Mouse (Mus musculus) intestine, embryonic 14.5 days (tissue): ENCODE measurements at regions not wholly inside any gene's neighbourhood (a gene's known extent, or its start where the extent isn't known, plus 50 kb on each side); places are given as distances from the start of the nearest gene placed in this dataset.

ENCODE experiments used
- ATAC-seq: fragments of 200-750 bp; cut with Nextera tagmentation; replicated peaks from 2 replicates; pipeline ENCODE4 v1.8.0; 2017; ENCODE audit warnings: low read depth, moderate number of reproducible peaks, moderate TSS enrichment, moderate library complexity; ENCODE audit not compliant: low FRiP score, low TSS enrichment
- DNase-seq: peaks from one replicate; pipeline ENCODE4 v3.0.0-alpha.2; 2018; ENCODE audit warnings: low spot score
- H3K27ac ChIP-seq: fragments of 300-500 bp; sonication (generic); 2 replicates; pipeline ENCODE4 v1.5.1; 2014; ENCODE audit warnings: low read depth, mild to moderate bottlenecking, control low read depth
- H3K27me3 ChIP-seq: fragments of 300-500 bp; sonication (generic); replicated peaks from 2 replicates; pipeline ENCODE4 v1.6.1; 2014; ENCODE audit warnings: low read length, control low read depth; ENCODE audit not compliant: control insufficient read depth, insufficient read depth
- H3K36me3 ChIP-seq: fragments of 300-500 bp; sonication (generic); 2 replicates; pipeline ENCODE4 v1.6.1; 2014; ENCODE audit warnings: low read length, control low read depth; ENCODE audit not compliant: control insufficient read depth, insufficient read depth
- H3K4me1 ChIP-seq: fragments of 300-500 bp; sonication (generic); replicated peaks from 2 replicates; pipeline ENCODE4 v1.6.1; 2014; ENCODE audit warnings: low read length, control low read depth, mixed read lengths; ENCODE audit not compliant: control insufficient read depth, insufficient read depth
- H3K4me2 ChIP-seq: fragments of 300-500 bp; sonication (generic); 2 replicates; pipeline ENCODE4 v1.6.1; 2014; ENCODE audit warnings: low read length
- H3K4me3 ChIP-seq: fragments of 300-500 bp; sonication (generic); 2 replicates; pipeline ENCODE4 v1.5.1; 2014; ENCODE audit warnings: low read depth, low read length, control low read depth, mixed read lengths
- H3K9ac ChIP-seq: fragments of 300-500 bp; sonication (generic); 2 replicates; pipeline ENCODE4 v1.6.1; 2014; ENCODE audit warnings: mild to moderate bottlenecking, low read length
- H3K9me3 ChIP-seq: fragments of 300-500 bp; sonication (generic); 2 replicates; pipeline ENCODE4 v1.6.1; 2016; ENCODE audit warnings: low read length, control low read depth; ENCODE audit not compliant: control insufficient read depth
- WGBS: fragments of 180-500 bp; shearing (Covaris S2); extraction: QIAGEN DNeasy Blood & Tissue Kit; methylation state at CpG from one replicate; pipeline ENCODE4 v1.1.7; 2014; 5-methylcytosine and 5-hydroxymethylcytosine counted together

DNA sequence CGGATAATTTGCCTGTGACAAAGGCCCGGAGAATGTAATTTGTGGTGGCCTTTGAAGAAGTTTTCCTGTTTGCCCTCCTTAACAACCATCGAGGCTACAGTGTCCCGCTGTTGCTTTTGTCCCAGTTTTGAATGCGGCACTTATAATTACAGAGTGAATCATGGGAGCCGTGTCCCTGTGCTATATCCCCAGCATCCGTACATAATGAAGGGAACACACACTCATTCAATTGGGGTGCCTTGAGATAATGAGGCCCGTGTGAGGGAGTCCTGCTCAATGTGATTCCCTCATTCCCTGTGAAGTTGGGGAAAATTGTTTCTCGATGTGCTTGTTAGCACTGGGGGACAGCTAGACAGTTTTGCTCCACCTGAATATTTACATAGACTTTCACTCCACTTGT is 528.9 kb upstream of the Tenm3 start:
- 91% methylated on average over 9 of the region's 9 CpGs for WGBS
- Histone ChIP-seq H3K27me3 (no peaks in the 10 kb centered on the region), H3K36me3 (no peaks in the 10 kb centered on the region), H3K27ac (no peak overlapping the region), H3K4me2 (no peak overlapping the region), H3K9me3 (no peaks in the 10 kb centered on the region), H3K9ac (no peak overlapping the region), H3K4me3 (no peak overlapping the region), H3K4me1 (no peaks in the 10 kb centered on the region)
- no peak for ATAC-seq
- no peak for DNase-seq

DNA sequence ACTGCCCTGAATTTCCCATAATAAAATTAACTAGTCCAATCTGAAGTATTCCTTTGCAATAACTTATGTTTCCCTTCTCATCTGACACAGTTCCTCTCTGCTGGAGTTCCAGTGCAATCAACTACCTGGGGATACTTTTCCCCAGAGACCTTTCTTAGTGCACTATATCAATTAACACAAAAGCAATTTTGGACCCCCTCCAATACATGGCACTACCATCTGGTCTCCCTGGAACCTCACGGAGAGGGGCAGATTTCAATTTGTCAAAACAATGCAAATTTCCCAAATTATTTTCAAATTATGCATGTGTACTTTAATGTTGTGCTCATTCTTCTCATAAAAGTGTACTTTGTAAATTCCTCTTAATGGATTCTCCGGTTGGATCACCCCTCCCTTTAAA is 518.9 kb upstream of the Tenm3 start:
- no peak overlapping the region for H3K27ac ChIP-seq
- DNase-seq: no peak
- WGBS: 92% methylated on average over 2 of the region's 2 CpGs

DNA sequence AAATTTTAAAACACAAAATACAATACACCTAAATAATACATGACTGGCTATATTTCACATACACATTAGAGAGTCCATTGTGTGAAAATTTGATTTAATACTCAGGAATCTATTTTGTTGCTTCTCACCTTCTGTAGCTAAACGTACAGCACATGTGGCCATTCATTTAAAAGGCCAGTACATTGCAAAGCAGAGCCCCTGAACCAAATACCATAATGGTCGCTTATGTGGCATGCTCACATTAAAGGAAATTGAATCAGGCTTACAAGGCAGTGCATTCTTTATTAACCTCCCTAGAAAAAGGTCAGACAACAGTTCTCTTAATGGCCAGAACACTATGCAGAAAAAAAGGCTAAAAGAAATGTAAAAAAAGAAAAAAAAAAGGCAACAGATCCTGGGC is 517.7 kb upstream of the Tenm3 start:
- Histone ChIP-seq H3K4me2 (no peak overlapping the region), H3K9me3 (no peaks in the 10 kb centered on the region), H3K36me3 (no peaks in the 10 kb centered on the region), H3K9ac (no peak overlapping the region), H3K4me1 (no peaks in the 10 kb centered on the region), H3K4me3 (no peak overlapping the region), H3K27ac (no peak overlapping the region), H3K27me3 (no peaks in the 10 kb centered on the region)
- ATAC-seq: no peak
- 84% methylated on average over 2 of the region's 2 CpGs for WGBS
- DNase-seq: no peak

More for the DNA sequence above, 518.9 kb upstream of the Tenm3 start:
- Histone ChIP-seq H3K4me2 (no peak overlapping the region), H3K9me3 (no peaks in the 10 kb centered on the region), H3K4me1 (no peaks in the 10 kb centered on the region), H3K9ac (no peak overlapping the region), H3K4me3 (no peak overlapping the region), H3K36me3 (no peaks in the 10 kb centered on the region), H3K27me3 (no peaks in the 10 kb centered on the region)
- no peak for ATAC-seq

DNA sequence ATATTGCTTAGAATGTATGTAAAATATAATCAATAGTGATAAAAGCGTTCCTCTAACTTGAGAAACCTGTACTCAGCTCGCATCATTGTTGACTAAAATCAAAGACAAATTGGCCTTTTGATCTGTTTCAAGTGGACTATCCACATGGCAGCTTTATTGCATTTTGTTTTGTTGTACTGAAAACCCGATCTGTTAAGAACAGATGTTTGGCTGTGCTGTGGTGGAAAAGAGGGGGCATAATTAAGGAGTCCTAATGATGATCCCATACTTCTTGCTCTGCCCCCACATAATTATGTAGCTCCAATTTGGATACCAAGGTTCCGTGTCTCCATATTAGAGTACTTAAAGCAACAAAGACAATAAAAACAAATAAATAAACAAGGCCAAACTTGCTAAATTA is 516.4 kb upstream of the Tenm3 start:
- DNase-seq: no peak
- no peak overlapping the region for H3K9ac ChIP-seq
- ATAC-seq: no peak
- H3K4me3 ChIP-seq: no peak overlapping the region
- H3K9me3 ChIP-seq: no peaks in the 10 kb centered on the region
- WGBS: 58% methylated on average over 4 of the region's 4 CpGs
- no peak overlapping the region for H3K27ac ChIP-seq
- H3K36me3 ChIP-seq: no peaks in the 10 kb centered on the region
- H3K4me1 ChIP-seq: no peaks in the 10 kb centered on the region
- H3K4me2 ChIP-seq: no peak overlapping the region
- no peaks in the 10 kb centered on the region for H3K27me3 ChIP-seq

DNA sequence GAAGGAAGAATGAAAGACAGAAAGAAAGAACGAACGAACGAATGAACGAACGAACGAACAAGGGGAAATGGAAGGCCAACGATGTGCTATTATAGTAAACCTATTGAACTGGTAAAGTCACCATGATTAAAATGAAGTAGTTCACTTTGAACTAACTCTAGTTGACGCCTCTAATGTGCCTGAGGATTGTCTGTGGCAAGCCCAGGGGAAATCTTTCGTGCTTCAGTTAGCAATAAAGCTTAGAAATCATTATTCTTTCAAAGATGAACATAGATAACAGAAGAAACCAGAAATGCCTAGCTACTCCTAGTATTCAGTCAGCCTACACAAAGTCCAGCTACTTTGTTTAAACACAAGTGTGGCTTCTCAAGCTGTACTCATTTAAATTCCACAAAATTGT is 515.9 kb upstream of the Tenm3 start:
- ATAC-seq: no peak
- H3K27me3 ChIP-seq: no peaks in the 10 kb centered on the region
- H3K4me1 ChIP-seq: no peaks in the 10 kb centered on the region
- H3K4me3 ChIP-seq: no peak overlapping the region
- H3K36me3 ChIP-seq: no peaks in the 10 kb centered on the region
- H3K27ac ChIP-seq: no peak overlapping the region
- H3K9me3 ChIP-seq: no peaks in the 10 kb centered on the region
- H3K4me2 ChIP-seq: no peak overlapping the region
- no peak overlapping the region for H3K9ac ChIP-seq
- 89% methylated on average over 9 of the region's 9 CpGs for WGBS
- no peak for DNase-seq

DNA sequence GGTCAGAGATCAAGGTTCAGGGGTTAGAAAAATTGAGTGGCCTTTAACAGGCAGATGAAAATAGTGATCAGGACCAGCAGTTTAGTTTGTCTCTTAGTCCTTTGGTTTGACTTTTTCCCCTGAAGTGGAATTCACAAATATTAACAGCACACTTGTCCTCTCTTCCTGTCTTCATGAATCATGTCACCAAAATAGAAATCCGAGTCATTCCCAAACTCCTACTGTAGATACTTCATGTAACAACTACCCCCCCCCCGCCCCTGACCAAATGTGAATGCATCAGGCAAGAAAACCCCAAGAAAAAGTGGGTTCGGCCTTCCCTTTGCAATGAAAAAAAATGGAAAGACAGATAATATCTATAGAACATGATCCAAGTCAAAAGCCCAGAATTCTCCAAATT is 504.9 kb upstream of the Tenm3 start:
- Histone ChIP-seq H3K9me3 (no peaks in the 10 kb centered on the region), H3K4me3 (no peak overlapping the region), H3K4me2 (no peak overlapping the region), H3K36me3 (no peaks in the 10 kb centered on the region), H3K4me1 (no peaks in the 10 kb centered on the region), H3K27ac (no peak overlapping the region), H3K27me3 (no peaks in the 10 kb centered on the region), H3K9ac (no peak overlapping the region)
- DNase-seq (no peak), ATAC-seq (no peak)
- WGBS: 76% methylated on average over 3 of the region's 3 CpGs

DNA sequence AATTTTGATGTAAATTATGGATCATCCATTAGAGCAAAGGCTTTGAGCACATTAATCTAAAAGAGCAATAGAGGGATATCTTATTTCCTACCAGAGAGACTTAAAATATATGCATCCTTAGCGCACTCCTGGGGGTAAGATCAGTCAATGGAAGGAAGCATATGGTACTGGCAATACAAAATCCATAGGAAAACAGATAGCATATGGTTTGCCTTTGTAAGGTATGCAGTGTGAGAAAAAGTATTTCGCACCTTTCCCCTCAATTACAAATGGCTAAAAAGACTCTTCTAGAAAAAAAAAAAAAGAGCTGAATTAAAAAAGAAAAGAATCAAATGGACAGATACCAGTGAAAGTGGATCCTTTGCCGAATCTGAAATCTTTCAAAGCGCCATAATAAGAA is 495.0 kb upstream of the Tenm3 start:
- ATAC-seq: no peak
- no peak overlapping the region for H3K9ac ChIP-seq
- no peaks in the 10 kb centered on the region for H3K36me3 ChIP-seq
- H3K27me3 ChIP-seq: no peaks in the 10 kb centered on the region
- no peak overlapping the region for H3K4me3 ChIP-seq
- no peak overlapping the region for H3K27ac ChIP-seq
- H3K4me1 ChIP-seq: no peaks in the 10 kb centered on the region
- H3K9me3 ChIP-seq: no peaks in the 10 kb centered on the region
- no peak overlapping the region for H3K4me2 ChIP-seq
- no peak for DNase-seq
- WGBS: 84% methylated on average over 4 of the region's 4 CpGs

DNA sequence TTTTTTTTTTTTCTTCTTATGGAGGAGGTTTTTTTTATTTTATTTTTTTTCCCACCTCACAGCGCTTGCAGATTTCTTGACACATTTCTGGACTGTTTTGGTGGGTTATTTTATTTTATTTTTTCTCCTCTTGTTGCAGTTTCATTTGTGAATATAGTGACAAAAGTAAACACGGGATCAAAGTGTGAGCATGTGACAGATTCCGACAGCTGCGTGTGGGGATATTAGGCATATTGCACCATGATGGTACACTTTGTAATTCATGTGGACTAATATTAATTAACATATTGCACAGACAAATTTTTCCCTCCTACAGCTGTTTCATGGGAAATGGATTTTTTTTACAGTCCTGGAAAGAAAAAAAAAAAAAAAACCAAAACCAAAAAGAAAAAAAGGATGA is 483.2 kb upstream of the Tenm3 start:
- Histone ChIP-seq H3K27me3 (no peaks in the 10 kb centered on the region), H3K9me3 (no peaks in the 10 kb centered on the region), H3K27ac (no peak overlapping the region), H3K4me1 (no peaks in the 10 kb centered on the region), H3K4me3 (no peak overlapping the region), H3K4me2 (no peak overlapping the region), H3K36me3 (no peaks in the 10 kb centered on the region), H3K9ac (no peak overlapping the region)
- WGBS: 82% methylated on average over 4 of the region's 4 CpGs
- no peak for ATAC-seq
- no peak for DNase-seq

DNA sequence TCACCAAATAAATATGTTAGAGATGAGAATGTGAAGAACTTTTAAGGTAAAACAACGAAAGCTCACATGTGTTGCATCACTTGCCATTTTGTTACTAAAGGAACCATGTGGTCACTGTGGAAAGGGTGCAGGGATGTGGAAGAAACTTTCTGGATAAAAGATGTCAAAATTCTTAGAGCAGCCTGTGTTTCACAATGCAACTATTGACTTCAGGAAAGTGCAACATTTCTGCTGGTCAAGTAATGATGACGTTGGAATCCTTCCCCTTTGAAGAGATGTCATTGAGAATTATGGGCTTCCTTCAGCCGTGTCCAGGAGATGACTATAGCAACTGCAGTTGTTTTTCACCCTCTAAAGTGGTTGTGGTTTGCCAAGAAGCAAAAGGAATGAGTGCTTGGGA is 477.7 kb upstream of the Tenm3 start:
- no peaks in the 10 kb centered on the region for H3K9me3 ChIP-seq
- no peaks in the 10 kb centered on the region for H3K4me1 ChIP-seq
- no peak overlapping the region for H3K27ac ChIP-seq
- no peak for DNase-seq
- 64% methylated on average over 3 of the region's 3 CpGs for WGBS
- H3K9ac ChIP-seq: no peak overlapping the region
- no peaks in the 10 kb centered on the region for H3K36me3 ChIP-seq
- no peaks in the 10 kb centered on the region for H3K27me3 ChIP-seq
- H3K4me2 ChIP-seq: no peak overlapping the region
- H3K4me3 ChIP-seq: no peak overlapping the region
- no peak for ATAC-seq
